Mouse (Mus musculus): ENCODE data around the gene Olfr955. TPM values are rescaled to one million over a fixed set of nuclear protein-coding genes. Genes with fewer than 3 reads are reported as not detected.

Gene Olfr955
- polyA plus RNA-seq, 1 experiment from 2014 or later: not detected

Other genes starting within 250 kb of the Olfr955 start
- not detected in 2 replicates for gene Olfr1537, start 221.9 kb downstream of the Olfr955 start, polyA plus RNA-seq (2015; fragmentation: Nextera tagmentation; extraction: Ambion mirVana)
- gene Olfr945, start 195.1 kb downstream of the Olfr955 start, polyA plus RNA-seq (2015; fragmentation: Nextera tagmentation; extraction: Ambion mirVana): not detected in 2 replicates
- not detected in 2 replicates for gene Olfr948, start 145.9 kb downstream of the Olfr955 start, polyA plus RNA-seq (2015; fragmentation: Nextera tagmentation; extraction: Ambion mirVana)
- gene Olfr951, start 84.5 kb downstream of the Olfr955 start, polyA plus RNA-seq (2015; fragmentation: Nextera tagmentation; extraction: Ambion mirVana): not detected in 2 replicates
- not detected in 2 replicates for gene Olfr952, start 44.8 kb downstream of the Olfr955 start, polyA plus RNA-seq (2015; fragmentation: Nextera tagmentation; extraction: Ambion mirVana)
- not detected in 2 replicates for gene Olfr954, start 15.2 kb downstream of the Olfr955 start, polyA plus RNA-seq (2015; fragmentation: Nextera tagmentation; extraction: Ambion mirVana)
- gene Olfr44, start 22.1 kb upstream of the Olfr955 start, polyA plus RNA-seq (2015; fragmentation: Nextera tagmentation; extraction: Ambion mirVana): not detected in 2 replicates
- not detected in 2 replicates for gene Olfr957, start 43.9 kb upstream of the Olfr955 start, polyA plus RNA-seq (2015; fragmentation: Nextera tagmentation; extraction: Ambion mirVana)
- gene Olfr958, start 82.1 kb upstream of the Olfr955 start, polyA plus RNA-seq (2015; fragmentation: Nextera tagmentation; extraction: Ambion mirVana): not detected in 2 replicates
- gene Olfr959, start 103.6 kb upstream of the Olfr955 start, polyA plus RNA-seq (2015; fragmentation: Nextera tagmentation; extraction: Ambion mirVana): not detected in 2 replicates
- 8.0 and 8.4 TPM in 2 replicates for gene AW551984, start 132.5 kb upstream of the Olfr955 start, polyA plus RNA-seq (2015; fragmentation: Nextera tagmentation; extraction: Ambion mirVana)
- gene Olfr148, start 138.7 kb upstream of the Olfr955 start, polyA plus RNA-seq (2015; fragmentation: Nextera tagmentation; extraction: Ambion mirVana): not detected in 2 replicates
- gene Olfr960, start 149.4 kb upstream of the Olfr955 start, polyA plus RNA-seq (2015; fragmentation: Nextera tagmentation; extraction: Ambion mirVana): not detected in 2 replicates
- not detected in 2 replicates for gene Olfr961, start 173.1 kb upstream of the Olfr955 start, polyA plus RNA-seq (2015; fragmentation: Nextera tagmentation; extraction: Ambion mirVana)
- gene Olfr963, start 195.3 kb upstream of the Olfr955 start, polyA plus RNA-seq (2015; fragmentation: Nextera tagmentation; extraction: Ambion mirVana): not detected in 2 replicates
- not detected in 2 replicates for gene Olfr149, start 235.2 kb upstream of the Olfr955 start, polyA plus RNA-seq (2015; fragmentation: Nextera tagmentation; extraction: Ambion mirVana)
- not detected in 2 replicates for gene Olfr965, start 239.4 kb upstream of the Olfr955 start, polyA plus RNA-seq (2015; fragmentation: Nextera tagmentation; extraction: Ambion mirVana)